Mouse (Mus musculus) kidney, adult 2 months (tissue): ENCODE measurements around the gene E130114P18Rik. TPM values are rescaled to one million over a fixed set of nuclear protein-coding genes. Genes with fewer than 3 reads are reported as not detected.
A peak's percentile ranks its signal among the peaks of the same experiment; 100 is the strongest.

Source experiments
- DNase-seq: peaks from one replicate; pipeline ENCODE4 v3.0.0; 2021
- H3K27ac ChIP-seq: fragments of 200-500 bp; 2 replicates; pipeline ENCODE4 v1.5.1; 2012; ENCODE audit warnings: low read depth, low read length, control low read depth, inconsistent platforms; ENCODE audit not compliant: insufficient read depth
- H3K27me3 ChIP-seq: fragments of 200-500 bp; replicated peaks from 2 replicates; pipeline ENCODE4 v1.6.1; 2012; ENCODE audit warnings: mild to moderate bottlenecking, moderate library complexity, low read length, inconsistent platforms; ENCODE audit not compliant: control insufficient read depth, insufficient read depth
- H3K36me3 ChIP-seq: fragments of 200-500 bp; 2 replicates; pipeline ENCODE4 v1.6.1; 2012; ENCODE audit warnings: mild to moderate bottlenecking, moderate library complexity, low read length, inconsistent platforms; ENCODE audit not compliant: control insufficient read depth, insufficient read depth
- H3K4me1 ChIP-seq: fragments of 200-500 bp; 2 replicates; pipeline ENCODE4 v1.6.1; 2011; ENCODE audit warnings: low read length; ENCODE audit not compliant: control insufficient read depth, insufficient read depth
- H3K4me3 ChIP-seq: fragments of 200-500 bp; 2 replicates; pipeline ENCODE4 v1.5.1; 2011; ENCODE audit warnings: mild to moderate bottlenecking, low read depth, low read length, control low read depth; ENCODE audit not compliant: insufficient read depth
- CTCF ChIP-seq: fragments of 200-500 bp; conservative IDR thresholded peaks from 2 replicates; pipeline ENCODE4 v1.5.1; 2011; ENCODE audit warnings: low read depth, mild to moderate bottlenecking, control low read depth, low read length, moderate library complexity, mixed read lengths; ENCODE audit not compliant: insufficient read depth, insufficient read length
- POLR2A ChIP-seq: fragments of 200-500 bp; IDR thresholded peaks from one replicate; pipeline ENCODE4 v1.6.1; 2011; ENCODE audit warnings: low read depth, low read length, control low read depth
- WGBS: fragments of 180-500 bp; shearing (Covaris S2); methylation state at CpG from one replicate; pipeline ENCODE4 v1.1.7; 2018; 5-methylcytosine and 5-hydroxymethylcytosine counted together
- polyA plus RNA-seq: library from polyadenylated mRNA; depleted of rRNA; stranded (reverse); fragments of >200 nt; gene quantifications from 2 replicates; pipeline ENCODE4 v1.2.3, GENCODE M21; 2012

The E130114P18Rik gene
- polyA plus RNA-seq, 1 experiment: 0.45 TPM

DNA sequence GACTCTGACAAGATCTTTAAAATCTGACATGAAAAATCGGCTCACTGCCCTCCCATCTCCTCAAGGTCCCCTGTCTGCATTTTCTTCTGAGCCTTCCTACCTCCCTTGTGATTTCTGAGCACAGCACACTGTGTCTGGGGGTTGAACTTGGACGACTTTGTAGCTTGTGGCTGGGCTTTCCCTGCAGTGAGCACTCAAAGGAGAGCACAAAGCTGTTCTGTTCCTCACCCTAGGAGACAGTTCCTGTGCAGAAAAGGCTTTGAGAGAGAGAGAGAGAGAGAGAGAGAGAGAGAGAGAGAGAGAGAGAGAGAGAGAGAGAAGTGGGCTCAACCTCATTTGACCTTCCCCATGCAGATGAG lies 101.3 kb downstream of the E130114P18Rik start:
- H3K4me1 ChIP-seq: no peaks in the 10 kb centered on the region
- 43% methylated on average over 2 of the region's 2 CpGs for WGBS
- no peak overlapping the region for H3K4me3 ChIP-seq
- TF ChIP-seq CTCF: no peak
- no peak for TF ChIP-seq POLR2A
- no peaks in the 10 kb centered on the region for H3K36me3 ChIP-seq
- DNase-seq: no peak
- no peak overlapping the region for H3K27ac ChIP-seq
- H3K27me3 ChIP-seq: no peaks in the 10 kb centered on the region

- H3K4me1 ChIP-seq: no peaks in the 10 kb centered on the region
- H3K4me3 ChIP-seq: no peak overlapping the region
- WGBS: 50% methylated on average over 16 of the region's 16 CpGs
- H3K27ac ChIP-seq: no peak overlapping the region
- no peaks in the 10 kb centered on the region for H3K36me3 ChIP-seq
- DNase-seq: no peak
- TF ChIP-seq POLR2A (no peak), CTCF (0 out of 2 replicates have a peak, but pooled peaks have one; percentile 7)
- H3K27me3 ChIP-seq: no peaks in the 10 kb centered on the region
These were observed 101.9 kb downstream of the E130114P18Rik start for GRCm38 (mm10) chr4:97675741-97676578.

DNA sequence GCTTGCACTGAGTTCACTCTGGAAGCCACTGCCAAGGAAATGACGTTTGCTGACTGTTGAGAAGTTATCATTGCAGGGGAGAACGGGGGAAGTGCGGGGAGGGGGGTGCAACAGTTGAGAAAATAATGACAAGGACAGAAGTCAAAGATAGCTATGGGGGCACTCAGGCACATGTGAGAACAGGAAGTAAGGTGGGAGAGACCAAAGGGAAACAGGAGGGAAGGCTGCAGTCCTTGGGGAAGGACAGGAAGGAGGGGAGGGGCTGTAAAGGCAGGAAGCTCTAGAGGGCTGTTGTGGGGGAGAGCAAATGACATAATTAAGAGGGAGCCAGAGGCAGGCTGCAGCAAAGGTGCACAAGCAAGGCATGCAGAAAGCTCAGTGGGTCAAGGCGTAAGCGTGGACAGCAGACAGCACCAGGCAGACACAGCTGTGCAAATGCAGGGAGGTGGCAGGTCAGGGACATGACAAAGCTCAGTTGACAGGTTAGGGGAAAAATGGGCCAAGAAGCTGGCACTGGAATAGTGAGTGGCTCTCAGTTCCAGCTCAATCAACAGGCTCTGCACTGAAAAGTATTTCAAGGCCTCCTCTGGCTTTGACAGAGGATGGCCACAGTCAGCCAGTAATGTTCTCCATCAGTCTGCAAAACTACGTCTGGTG lies 103.9 kb downstream of the E130114P18Rik start:
- H3K27ac ChIP-seq: no peak overlapping the region
- TF ChIP-seq CTCF (no peak), POLR2A (no peak)

DNA sequence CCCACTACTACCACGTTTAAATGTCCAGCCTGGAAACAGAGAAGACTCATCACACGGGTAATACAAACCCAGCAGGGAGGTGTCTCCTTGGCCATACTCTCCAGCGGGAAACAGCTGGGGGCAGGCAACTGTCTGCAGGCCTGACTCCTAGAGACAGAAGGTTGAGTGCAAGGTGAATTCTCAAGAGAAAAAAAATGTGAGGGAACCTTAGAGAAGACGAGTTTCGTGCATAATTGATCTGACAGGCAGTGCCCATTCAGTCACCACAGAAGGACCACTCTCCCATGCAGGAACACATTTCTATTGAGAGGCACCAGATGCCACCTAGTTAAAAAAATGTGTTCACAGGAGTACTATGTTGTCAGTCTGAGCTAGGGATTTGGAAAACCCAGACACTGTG lies 105.4 kb downstream of the E130114P18Rik start:
- TF ChIP-seq POLR2A (no peak), CTCF (no peak)
- 36% methylated on average over 5 of the region's 5 CpGs for WGBS

More for the DNA sequence above, 103.9 kb downstream of the E130114P18Rik start:
- WGBS: 50% methylated on average over 6 of the region's 6 CpGs
- H3K27me3 ChIP-seq: no peaks in the 10 kb centered on the region
- no peak for DNase-seq
- H3K36me3 ChIP-seq: no peaks in the 10 kb centered on the region
- H3K4me3 ChIP-seq: no peak overlapping the region
- H3K4me1 ChIP-seq: no peaks in the 10 kb centered on the region

DNA sequence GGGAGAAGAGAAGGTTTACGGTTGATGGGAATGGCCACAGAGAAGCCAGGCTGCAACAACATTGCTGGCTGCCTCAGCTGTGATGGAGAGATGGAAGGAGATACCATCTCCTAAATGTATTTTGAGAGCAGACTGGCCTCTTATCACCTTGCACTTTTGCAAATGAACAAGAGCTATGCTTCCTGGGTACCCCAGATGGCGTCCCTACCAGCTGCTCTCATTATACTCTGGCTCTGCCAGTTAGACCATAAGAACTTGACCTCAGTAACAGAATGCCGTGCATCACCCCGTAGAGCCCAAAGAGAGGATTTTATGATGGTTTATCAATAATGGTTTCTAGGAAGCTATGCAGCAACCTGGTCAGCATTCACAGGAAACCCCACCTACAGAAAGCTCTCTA lies 106.0 kb downstream of the E130114P18Rik start:
- WGBS: 71% methylated on average over 4 of the region's 4 CpGs
- DNase-seq: no peak

More for the DNA sequence above, 105.4 kb downstream of the E130114P18Rik start:
- H3K36me3 ChIP-seq: no peaks in the 10 kb centered on the region
- no peaks in the 10 kb centered on the region for H3K4me1 ChIP-seq
- DNase-seq: no peak
- no peaks in the 10 kb centered on the region for H3K27me3 ChIP-seq
- H3K27ac ChIP-seq: no peak overlapping the region
- no peak overlapping the region for H3K4me3 ChIP-seq

DNA sequence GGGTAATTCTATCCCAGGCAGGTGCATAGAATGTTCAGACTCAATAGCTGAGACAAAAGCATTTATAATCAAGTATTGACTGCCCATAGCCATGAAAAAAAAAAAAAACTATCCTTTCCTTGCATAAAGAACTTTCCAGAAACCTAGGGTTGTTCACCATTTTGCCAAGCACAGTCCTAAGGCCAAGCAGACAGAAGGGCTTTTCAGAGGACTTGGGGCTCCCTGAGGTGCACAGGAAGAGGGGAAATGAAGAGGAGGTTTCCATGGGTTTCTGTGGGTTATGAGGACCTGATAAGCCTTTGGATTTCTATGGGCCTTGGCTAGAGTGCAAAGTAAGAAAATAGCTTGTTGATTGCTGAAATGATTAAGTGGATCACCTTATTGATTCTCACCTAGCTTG lies 107.5 kb downstream of the E130114P18Rik start:
- Histone ChIP-seq H3K4me3 (no peak overlapping the region), H3K36me3 (no peaks in the 10 kb centered on the region)
- no peak for TF ChIP-seq POLR2A

More for the DNA sequence above, 106.0 kb downstream of the E130114P18Rik start:
- Histone ChIP-seq H3K27ac (no peak overlapping the region), H3K27me3 (no peaks in the 10 kb centered on the region), H3K36me3 (no peaks in the 10 kb centered on the region), H3K4me1 (no peaks in the 10 kb centered on the region), H3K4me3 (no peak overlapping the region)
- TF ChIP-seq POLR2A: no peak
- no peak for TF ChIP-seq CTCF

DNA sequence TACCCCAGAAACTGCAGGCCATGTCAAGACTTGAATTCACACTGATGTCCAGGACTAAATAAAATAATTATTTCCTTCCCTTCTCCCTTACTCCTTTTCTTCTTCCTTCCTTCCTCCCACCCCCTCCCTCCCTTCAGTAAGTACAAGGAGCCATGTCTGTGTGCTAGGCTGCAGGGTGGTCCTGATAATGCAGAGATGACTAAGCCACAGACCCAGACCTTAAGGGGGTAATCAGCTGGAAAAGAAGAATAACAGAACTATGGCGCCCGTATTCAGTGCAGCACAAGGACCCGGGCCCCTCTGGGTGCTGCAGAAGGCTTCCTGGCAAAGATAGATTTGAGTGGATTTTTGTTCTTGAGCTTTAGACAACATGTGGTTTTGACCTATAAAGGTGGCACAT lies 108.1 kb downstream of the E130114P18Rik start:
- WGBS: 97% methylated on average over 3 of the region's 3 CpGs
- DNase-seq: no peak
- no peak overlapping the region for H3K4me3 ChIP-seq
- H3K4me1 ChIP-seq: no peaks in the 10 kb centered on the region
- H3K36me3 ChIP-seq: no peaks in the 10 kb centered on the region
- H3K27ac ChIP-seq: no peak overlapping the region
- H3K27me3 ChIP-seq: no peaks in the 10 kb centered on the region
- TF ChIP-seq CTCF: no peak
- no peak for TF ChIP-seq POLR2A

More for the DNA sequence above, 107.5 kb downstream of the E130114P18Rik start:
- no peaks in the 10 kb centered on the region for H3K27me3 ChIP-seq
- H3K4me1 ChIP-seq: no peaks in the 10 kb centered on the region
- H3K27ac ChIP-seq: no peak overlapping the region
- DNase-seq: no peak

DNA sequence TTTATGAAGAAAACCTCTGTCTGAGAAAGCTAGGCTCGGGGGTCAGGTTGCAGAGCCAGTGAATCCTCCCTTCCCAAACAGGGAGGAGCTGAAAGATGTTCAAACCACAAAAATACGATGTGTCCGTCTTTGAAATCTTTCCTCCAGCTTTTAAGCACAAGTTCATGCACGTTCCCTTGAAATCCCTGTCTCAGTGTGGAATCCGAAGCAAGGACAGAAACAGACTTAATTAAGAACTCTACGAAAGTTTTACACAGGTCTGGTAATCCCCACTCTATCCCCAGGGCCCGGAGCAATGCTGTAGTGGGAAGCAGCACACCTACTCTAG lies 112.5 kb downstream of the E130114P18Rik start:
- DNase-seq: no peak
- H3K27me3 ChIP-seq: no peaks in the 10 kb centered on the region
- 76% methylated on average over 7 of the region's 7 CpGs for WGBS
- TF ChIP-seq CTCF (no peak), POLR2A (no peak)
- no peak overlapping the region for H3K4me3 ChIP-seq
- H3K36me3 ChIP-seq: no peaks in the 10 kb centered on the region
- no peak overlapping the region for H3K27ac ChIP-seq
- no peaks in the 10 kb centered on the region for H3K4me1 ChIP-seq
